ENCODE assay signal across 11 mouse cellular contexts in the genomic region with DNA sequence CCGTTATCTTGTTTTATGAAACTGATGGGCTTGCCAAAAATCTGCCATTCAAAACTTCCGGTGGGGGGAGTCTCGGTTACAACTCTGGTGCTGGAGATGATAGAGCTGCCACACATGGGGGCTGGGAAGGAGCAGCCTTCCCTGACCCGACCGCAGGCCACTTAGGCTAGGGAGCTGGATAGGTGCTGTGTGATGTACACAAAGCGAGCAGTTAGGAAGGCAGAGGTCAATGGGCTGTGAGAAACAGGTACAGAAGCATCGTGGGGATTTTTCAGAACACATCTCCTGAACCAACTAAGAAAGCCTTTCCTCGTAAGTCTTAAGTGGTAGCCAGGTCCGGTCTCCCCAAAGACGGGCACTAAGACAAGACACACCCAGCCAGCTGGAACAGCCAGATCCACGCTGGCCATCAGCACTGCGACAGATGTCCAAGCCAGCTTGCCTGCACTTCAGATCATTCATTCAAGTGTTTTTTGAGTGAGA.
DNase-seq lines count a peak whose midpoint lies in the region; ATAC-seq and TF ChIP-seq lines count a peak whose summit lies in the region.
"Had no signal": no experiment of that assay in that cellular context is flagged by ENCODE, and none has a peak within 500 bp of the region (broad histone marks: within the 10 kb centered on the region; RNA-seq: fewer than 3 reads in every experiment).

No protein-coding gene starts in this region.

- H3K4me3 ChIP-seq in forebrain, embryonic 16.5 days (replicated peaks; ENCODE audit: low read length) = no peak overlapping the region
- H3K4me3 ChIP-seq in forebrain, embryonic 11.5 days (ENCODE audit: low read depth, low read length) = no peak overlapping the region
- no peak overlapping the region for H3K4me3 ChIP-seq in layer of hippocampus, adult 2 months
- H3K4me3 ChIP-seq in limb, embryonic 10.5 days = no peak overlapping the region
- H3K4me3 ChIP-seq: heart, embryonic 13.5 days; stomach, embryonic 15.5 days had no signal

- H3K9me3 ChIP-seq in forebrain, embryonic 16.5 days (ENCODE audit: control insufficient read depth, low read length) = no peaks in the 10 kb centered on the region
- H3K9me3 ChIP-seq in forebrain, embryonic 11.5 days (ENCODE audit: control insufficient read depth, low read length) = no peaks in the 10 kb centered on the region
- H3K9me3 ChIP-seq in limb, embryonic 10.5 days (replicated peaks) = no peaks in the 10 kb centered on the region
- H3K9me3 ChIP-seq: heart, embryonic 13.5 days; stomach, embryonic 15.5 days had no signal

- peaks cover 22% of the 10 kb centered on the region for H3K4me1 ChIP-seq in forebrain, embryonic 16.5 days (replicated peaks; ENCODE audit: control insufficient read depth, insufficient read depth, low read length)
- H3K4me1 ChIP-seq in forebrain, embryonic 11.5 days (replicated peaks; ENCODE audit: control insufficient read depth, insufficient read depth, low read length) = peaks cover 10% of the 10 kb centered on the region; the same call in 1 of the 2 replicates
- peaks cover 86% of the 10 kb centered on the region for H3K4me1 ChIP-seq in limb, embryonic 10.5 days
- H3K4me1 ChIP-seq: stomach, embryonic 15.5 days had no signal

- peak; percentile 42 for ATAC-seq in forebrain, embryonic 16.5 days
- ATAC-seq in forebrain, embryonic 11.5 days (replicated peaks; ENCODE audit: low FRiP score) = no peak

- H3K27me3 ChIP-seq in forebrain, embryonic 16.5 days (replicated peaks; ENCODE audit: control insufficient read depth, insufficient read depth, low read length) = no peaks in the 10 kb centered on the region
- H3K27me3 ChIP-seq in forebrain, embryonic 11.5 days (ENCODE audit: control insufficient read depth, insufficient read depth, low read length) = no peaks in the 10 kb centered on the region
- no peaks in the 10 kb centered on the region for H3K27me3 ChIP-seq in limb, embryonic 10.5 days (ENCODE audit: low read depth, poor library complexity, severe bottlenecking)
- H3K27me3 ChIP-seq: heart, embryonic 13.5 days; stomach, embryonic 15.5 days had no signal

- no peak overlapping the region for H3K9ac ChIP-seq in forebrain, embryonic 16.5 days (replicated peaks; ENCODE audit: low read depth, low read length)
- H3K9ac ChIP-seq in forebrain, embryonic 11.5 days (ENCODE audit: low read length) = no peak overlapping the region
- H3K9ac ChIP-seq: heart, embryonic 13.5 days; stomach, embryonic 15.5 days had no signal

- 52% methylated on average over 12 of the region's 12 CpGs for WGBS in forebrain, embryonic 16.5 days
- WGBS in forebrain, embryonic 11.5 days = 90% methylated on average over 12 of the region's 12 CpGs
- WGBS in limb, embryonic 10.5 days = 84% methylated on average over 12 of the region's 12 CpGs

- H3K4me2 ChIP-seq in forebrain, embryonic 16.5 days (ENCODE audit: low read length) = no peak overlapping the region
- no peak overlapping the region for H3K4me2 ChIP-seq in forebrain, embryonic 11.5 days (ENCODE audit: low read depth, low read length, severe bottlenecking)
- H3K4me2 ChIP-seq: heart, embryonic 13.5 days; stomach, embryonic 15.5 days had no signal

- TF ChIP-seq CTCF in layer of hippocampus, adult 2 months (conservative IDR thresholded peaks at IDR 0.05) = no peak

- DNase-seq in forebrain, embryonic 11.5 days (ENCODE audit: low spot score) = no peak
- DNase-seq in layer of hippocampus, adult 2 months (ENCODE audit: low spot score in 2 of 2) = no peak
- no peak for DNase-seq in layer of hippocampus, postnatal 25 days (ENCODE audit: extremely low spot score in 1 of 2, low spot score in 1 of 2)
- peak; percentile 80 for DNase-seq in cerebellum, adult 9-10 months
- DNase-seq in limb, embryonic 10.5 days (ENCODE audit: low spot score) = peak; percentile 33
- no peak for DNase-seq in thymus, postnatal 4 days
- no peak for DNase-seq in adrenal gland, postnatal 10 days
- DNase-seq: lung, adult 2 months had no signal

- H3K27ac ChIP-seq in forebrain, embryonic 16.5 days (ENCODE audit: low read length) = no peak overlapping the region; the same call in 1 of the 2 replicates
- no peak overlapping the region for H3K27ac ChIP-seq in forebrain, embryonic 11.5 days (ENCODE audit: low read depth, low read length)
- H3K27ac ChIP-seq in layer of hippocampus, adult 2 months = peak overlapping the region; percentile 57; the same call in 1 of the 2 replicates
- peak overlapping the region; percentile 64 for H3K27ac ChIP-seq in limb, embryonic 10.5 days
- H3K27ac ChIP-seq: heart, embryonic 13.5 days; stomach, embryonic 15.5 days had no signal

- H3K36me3 ChIP-seq in forebrain, embryonic 16.5 days (ENCODE audit: control insufficient read depth, insufficient read depth) = no peaks in the 10 kb centered on the region
- no peaks in the 10 kb centered on the region for H3K36me3 ChIP-seq in forebrain, embryonic 11.5 days (ENCODE audit: control insufficient read depth, insufficient read depth, low read length)
- H3K36me3 ChIP-seq in limb, embryonic 10.5 days = no peaks in the 10 kb centered on the region
- H3K36me3 ChIP-seq: heart, embryonic 13.5 days; stomach, embryonic 15.5 days had no signal

Comparison
In these comparisons a context has a peak if more than half of its experiments do, and no peak if none do; other contexts are left out.
1. H3K27ac ChIP-seq: peak in layer of hippocampus, adult 2 months (single experiment) and limb, embryonic 10.5 days (single experiment); none in forebrain, embryonic 16.5 days (single experiment) and forebrain, embryonic 11.5 days (single experiment).
2. DNase-seq: peak in cerebellum, adult 9-10 months (single experiment) and limb, embryonic 10.5 days (single experiment); none in forebrain, embryonic 11.5 days (single experiment), layer of hippocampus, adult 2 months (0 of 2), layer of hippocampus, postnatal 25 days (0 of 2), thymus, postnatal 4 days (single experiment) and adrenal gland, postnatal 10 days (single experiment).